Mouse (Mus musculus) lung, embryonic 16.5 days (tissue): ENCODE measurements at regions not wholly inside any gene's neighbourhood (a gene's known extent, or its start where the extent isn't known, plus 50 kb on each side); places are given as distances from the start of the nearest gene placed in this dataset.

Source experiments
- ATAC-seq: fragments of 200-750 bp; cut with Nextera tagmentation; 2 replicates; pipeline ENCODE4 v1.8.0; 2017; ENCODE audit warnings: low read depth, mild to moderate bottlenecking, moderate library complexity
- H3K27ac ChIP-seq: fragments of 300-500 bp; sonication (generic); 2 replicates; pipeline ENCODE4 v1.5.1; 2014; ENCODE audit warnings: mild to moderate bottlenecking, control low read depth, low read length
- H3K27me3 ChIP-seq: fragments of 300-500 bp; sonication (generic); 2 replicates; pipeline ENCODE4 v1.6.1; 2014; ENCODE audit warnings: low read depth, low read length, mixed read lengths; ENCODE audit not compliant: control insufficient read depth, insufficient read depth
- H3K36me3 ChIP-seq: fragments of 300-500 bp; sonication (generic); 2 replicates; pipeline ENCODE4 v1.6.1; 2014; ENCODE audit warnings: low read length; ENCODE audit not compliant: control insufficient read depth, insufficient read depth
- H3K4me1 ChIP-seq: fragments of 300-500 bp; sonication (generic); replicated peaks from 2 replicates; pipeline ENCODE4 v1.6.1; 2014; ENCODE audit warnings: low read length, mixed read lengths; ENCODE audit not compliant: control insufficient read depth, insufficient read depth
- H3K4me2 ChIP-seq: fragments of 300-500 bp; sonication (generic); 2 replicates; pipeline ENCODE4 v1.6.1; 2014; ENCODE audit warnings: low read depth, low read length, control low read depth
- H3K4me3 ChIP-seq: fragments of 300-500 bp; sonication (generic); 2 replicates; pipeline ENCODE4 v1.5.1; 2014; ENCODE audit warnings: mild to moderate bottlenecking, low read length, control low read depth
- H3K9ac ChIP-seq: fragments of 300-500 bp; sonication (generic); 2 replicates; pipeline ENCODE4 v1.6.1; 2014; ENCODE audit warnings: low read length, control low read depth
- H3K9me3 ChIP-seq: fragments of 300-500 bp; sonication (generic); 2 replicates; pipeline ENCODE4 v1.6.1; 2016; ENCODE audit warnings: low read length; ENCODE audit not compliant: control insufficient read depth
- WGBS: fragments of 180-500 bp; shearing (Covaris S2); extraction: QIAGEN DNeasy Blood & Tissue Kit; methylation state at CpG from one replicate; pipeline ENCODE4 v1.1.7; 2014; 5-methylcytosine and 5-hydroxymethylcytosine counted together

DNA sequence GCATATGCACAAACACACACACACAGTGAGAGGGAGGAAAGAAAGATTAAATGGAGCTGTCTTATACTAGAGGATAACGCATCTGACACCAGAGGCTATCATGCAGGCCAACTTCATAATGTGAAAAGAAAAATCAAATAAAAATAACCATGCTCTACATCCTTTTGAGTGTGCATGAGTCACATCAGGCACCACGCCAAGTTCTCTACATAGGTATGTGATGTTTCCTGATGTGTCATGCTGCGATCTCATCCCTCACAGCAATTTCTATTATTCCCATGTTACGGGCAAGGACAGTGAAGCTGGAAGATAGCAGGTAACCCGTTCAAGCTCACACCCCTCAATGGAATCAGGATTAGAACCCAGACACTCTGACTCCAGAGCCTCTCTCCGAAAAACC, 346.4 kb upstream of the Rgma start:
- 75% methylated on average over 6 of the region's 6 CpGs for whole genome bisulfite sequencing
- H3K27me3 ChIP-seq: no peaks in the 10 kb centered on the region
- H3K9ac ChIP-seq: no peak overlapping the region
- no peaks in the 10 kb centered on the region for H3K36me3 ChIP-seq
- no peaks in the 10 kb centered on the region for H3K9me3 ChIP-seq
- no peak overlapping the region for H3K4me3 ChIP-seq
- no peak overlapping the region for H3K4me2 ChIP-seq
- ATAC-seq: no peak
- H3K27ac ChIP-seq: no peak overlapping the region
- peaks cover 6% of the 10 kb centered on the region; the same call in 1 of the 2 replicates for H3K4me1 ChIP-seq

DNA sequence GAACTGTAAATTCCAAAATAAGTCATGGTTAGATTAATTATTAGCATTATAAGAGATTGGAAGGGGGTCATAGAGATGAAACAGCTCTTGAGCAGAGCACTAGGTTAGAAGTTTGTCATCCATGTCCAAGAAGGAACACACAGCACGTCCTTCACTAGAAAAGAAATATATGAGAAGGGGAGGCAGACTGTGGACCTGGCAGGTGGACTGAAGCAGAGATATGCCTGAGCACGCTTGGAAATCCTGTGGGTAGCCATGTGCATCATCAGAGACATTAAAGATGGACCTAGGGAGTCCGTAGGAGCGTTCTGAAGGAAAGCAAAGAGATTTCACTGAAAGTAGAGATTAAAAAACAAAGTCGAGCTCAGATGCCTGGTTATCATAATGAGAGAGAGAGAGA, 343.9 kb upstream of the Rgma start:
- H3K4me1 ChIP-seq: peaks cover 6% of the 10 kb centered on the region; the same call in 1 of the 2 replicates
- WGBS: 78% methylated on average over 5 of the region's 5 CpGs
- H3K9me3 ChIP-seq: no peaks in the 10 kb centered on the region
- H3K4me3 ChIP-seq: no peak overlapping the region
- no peak overlapping the region for H3K9ac ChIP-seq
- no peak overlapping the region for H3K4me2 ChIP-seq
- no peaks in the 10 kb centered on the region for H3K36me3 ChIP-seq
- no peaks in the 10 kb centered on the region for H3K27me3 ChIP-seq
- H3K27ac ChIP-seq: no peak overlapping the region
- no peak for ATAC-seq

DNA sequence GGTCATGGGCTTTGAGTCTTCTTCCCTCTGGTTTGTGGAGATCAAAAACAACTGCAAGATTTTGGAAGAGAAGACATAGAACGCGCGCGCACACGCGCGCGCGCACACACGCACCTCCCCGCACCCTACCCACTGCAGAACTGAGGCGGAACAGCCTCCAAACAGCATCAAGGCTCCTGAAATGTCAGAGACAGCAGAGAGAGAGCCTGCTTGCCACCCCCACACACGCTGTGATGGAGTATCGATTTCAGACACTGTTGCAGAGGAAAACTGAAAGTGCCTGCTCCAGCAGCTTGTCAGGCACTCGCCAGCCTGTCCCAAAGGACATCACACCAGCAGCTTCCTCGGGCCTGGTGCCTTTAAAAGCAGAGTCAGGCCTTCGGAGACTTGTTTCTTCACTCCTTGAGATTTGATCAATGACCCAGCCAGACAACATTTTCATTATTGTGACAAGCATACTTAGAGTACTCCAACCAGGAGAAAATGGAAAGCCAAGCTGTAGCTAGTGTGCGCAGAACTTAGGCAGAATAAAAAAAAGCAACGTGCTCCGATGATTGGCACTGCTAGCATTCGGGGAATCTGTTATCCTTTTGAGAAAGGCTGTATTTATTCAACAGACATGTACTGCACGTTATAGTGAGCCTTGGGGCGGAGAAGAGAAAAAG, 342.9 kb upstream of the Rgma start:
- no peak overlapping the region for H3K4me3 ChIP-seq
- H3K4me1 ChIP-seq: peaks cover 13% of the 10 kb centered on the region
- peak overlapping the region; percentile 13; the same call in 1 of the 2 replicates for H3K4me2 ChIP-seq
- H3K36me3 ChIP-seq: no peaks in the 10 kb centered on the region
- no peaks in the 10 kb centered on the region for H3K9me3 ChIP-seq
- WGBS: 61% methylated on average over 23 of the region's 23 CpGs
- no peak overlapping the region for H3K27ac ChIP-seq
- H3K27me3 ChIP-seq: no peaks in the 10 kb centered on the region
- H3K9ac ChIP-seq: no peak overlapping the region; the same call in 1 of the 2 replicates
- ATAC-seq: no peak

DNA sequence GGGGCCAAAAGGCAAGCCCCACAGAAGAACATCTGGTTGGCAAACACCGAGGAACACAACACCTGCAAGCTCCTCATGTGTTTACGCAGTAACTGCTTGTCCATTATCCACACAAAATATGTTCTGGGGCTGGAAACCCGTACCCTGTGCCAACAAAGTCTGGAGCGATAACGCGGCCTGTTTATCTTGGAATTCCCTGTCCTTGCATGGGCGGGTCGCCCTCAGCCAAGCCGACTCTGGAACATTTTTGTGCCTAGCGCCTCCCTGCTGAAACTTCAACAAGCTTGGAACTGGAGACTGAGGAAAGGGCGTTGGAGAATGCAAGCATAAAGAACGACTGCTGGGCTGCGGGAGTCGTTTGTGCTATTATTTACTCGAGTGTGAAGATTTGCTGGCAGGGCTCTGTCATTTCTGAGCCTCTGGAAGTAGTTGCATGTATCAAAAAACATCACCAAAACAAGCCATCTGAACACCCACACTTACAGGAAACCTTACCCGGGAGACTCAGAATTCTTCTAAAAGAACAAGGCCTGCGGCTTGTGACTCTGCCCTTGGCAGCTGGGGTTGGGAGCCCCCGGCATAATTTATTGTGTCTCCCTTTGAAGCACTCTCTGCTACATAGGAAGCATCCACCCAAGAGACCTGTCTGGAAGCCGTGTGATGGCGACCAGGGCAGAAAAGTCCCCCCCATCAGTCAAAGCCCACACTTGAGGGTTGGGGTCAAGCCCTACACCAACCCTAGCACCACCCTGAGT, 338.3 kb upstream of the Rgma start:
- no peak overlapping the region for H3K9ac ChIP-seq
- no peaks in the 10 kb centered on the region for H3K9me3 ChIP-seq
- peaks cover 12% of the 10 kb centered on the region for H3K4me1 ChIP-seq
- H3K27me3 ChIP-seq: no peaks in the 10 kb centered on the region
- H3K4me3 ChIP-seq: no peak overlapping the region
- H3K36me3 ChIP-seq: no peaks in the 10 kb centered on the region
- peak; percentile 80 for ATAC-seq
- 27% methylated on average over 20 of the region's 20 CpGs for WGBS
- H3K4me2 ChIP-seq: peak overlapping the region; percentile 41
- peak overlapping the region; percentile 5; the same call in 1 of the 2 replicates for H3K27ac ChIP-seq

DNA sequence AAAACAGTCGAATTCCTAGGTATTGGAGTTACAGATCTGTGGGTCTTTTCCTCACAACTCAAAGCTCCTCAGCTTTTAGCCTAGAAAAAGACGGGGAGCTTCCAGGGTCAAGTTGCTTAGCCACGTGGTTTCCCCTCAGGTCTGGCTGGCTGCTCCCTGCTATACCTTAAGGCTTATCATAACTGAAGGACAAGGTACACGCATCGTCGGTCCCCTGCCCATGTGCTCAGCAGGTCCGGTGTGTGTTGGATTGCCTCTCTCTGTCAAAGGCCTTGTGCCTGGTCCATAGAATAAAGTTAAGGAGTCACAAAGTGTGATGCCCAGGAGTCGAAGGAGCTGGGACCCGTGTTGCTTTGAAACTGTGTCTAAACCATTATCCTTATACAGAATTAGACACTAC, 337.7 kb upstream of the Rgma start:
- Histone ChIP-seq H3K4me1 (peaks cover 7% of the 10 kb centered on the region), H3K36me3 (no peaks in the 10 kb centered on the region), H3K9me3 (no peaks in the 10 kb centered on the region), H3K27ac (no peak overlapping the region), H3K27me3 (no peaks in the 10 kb centered on the region), H3K9ac (no peak overlapping the region), H3K4me3 (no peak overlapping the region), H3K4me2 (no peak overlapping the region)
- ATAC-seq: no peak
- whole genome bisulfite sequencing: 81% methylated on average over 9 of the region's 9 CpGs

DNA sequence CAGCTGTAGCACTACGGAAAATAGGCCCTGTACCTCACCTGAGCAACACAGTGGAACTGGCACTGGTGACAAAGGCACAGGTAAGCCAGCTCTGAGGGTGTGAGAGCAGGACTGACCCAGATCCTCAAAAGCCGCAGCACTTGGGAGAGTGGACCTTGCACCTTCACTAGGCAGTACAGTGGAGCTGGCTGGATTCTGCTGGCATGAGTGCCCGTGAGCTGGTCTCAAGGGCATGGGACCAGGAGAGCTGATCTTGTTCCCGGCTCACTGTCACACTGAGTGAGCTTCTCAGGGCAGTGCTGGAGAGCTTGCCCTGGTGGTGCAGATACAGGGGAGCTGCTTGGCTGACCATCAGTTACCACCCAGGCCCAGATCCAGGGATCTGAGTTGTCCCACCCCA, 335.4 kb upstream of the Rgma start:
- H3K9ac ChIP-seq: no peak overlapping the region
- no peaks in the 10 kb centered on the region for H3K27me3 ChIP-seq
- no peak overlapping the region for H3K27ac ChIP-seq
- ATAC-seq: no peak
- no peaks in the 10 kb centered on the region for H3K9me3 ChIP-seq
- H3K4me2 ChIP-seq: no peak overlapping the region
- no peaks in the 10 kb centered on the region for H3K36me3 ChIP-seq
- WGBS: 87% methylated on average over 4 of the region's 4 CpGs
- H3K4me3 ChIP-seq: no peak overlapping the region
- peaks cover 7% of the 10 kb centered on the region for H3K4me1 ChIP-seq

DNA sequence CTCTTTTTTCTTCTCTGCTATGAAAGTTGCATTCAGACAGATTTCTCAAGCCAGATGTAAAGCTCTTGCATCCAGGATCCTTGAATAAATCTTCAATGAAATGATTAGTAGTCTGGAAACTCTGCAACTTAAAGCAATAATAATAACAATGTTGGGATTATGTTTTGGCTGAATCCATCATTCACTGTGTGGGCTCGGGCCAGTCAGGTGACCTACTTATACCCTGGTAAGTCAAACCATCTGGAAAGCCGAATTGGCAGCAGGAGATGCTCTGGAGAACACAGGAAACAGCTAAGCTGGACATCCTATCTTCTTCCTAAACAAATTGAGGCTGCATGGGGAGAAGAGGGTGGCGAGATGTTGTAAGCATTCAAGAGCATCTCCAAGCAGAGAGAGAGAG, 331.0 kb upstream of the Rgma start:
- Histone ChIP-seq H3K27me3 (no peaks in the 10 kb centered on the region), H3K9ac (no peak overlapping the region), H3K4me2 (no peak overlapping the region), H3K9me3 (no peaks in the 10 kb centered on the region), H3K27ac (no peak overlapping the region), H3K4me3 (no peak overlapping the region), H3K36me3 (no peaks in the 10 kb centered on the region), H3K4me1 (no peaks in the 10 kb centered on the region)
- no peak for ATAC-seq
- 58% methylated on average over 3 of the region's 3 CpGs for WGBS

DNA sequence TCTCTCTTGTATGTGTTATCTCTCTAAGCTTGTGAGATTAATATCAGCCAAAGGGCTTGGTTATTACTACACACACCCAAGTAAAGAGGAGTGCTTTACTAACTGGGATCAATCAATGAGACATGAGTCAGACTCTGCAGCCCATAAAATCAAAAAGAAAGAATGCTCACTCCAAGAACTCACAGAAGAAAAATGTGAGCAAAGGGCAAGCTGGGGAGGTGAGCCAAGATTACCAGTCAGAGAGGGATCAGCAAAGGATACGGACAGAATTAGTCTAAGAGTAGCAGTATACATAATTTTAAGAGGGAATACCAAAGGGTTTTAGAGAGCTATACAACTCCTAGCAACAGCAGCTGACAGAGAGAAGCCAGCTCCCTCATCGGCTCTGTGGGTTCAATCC, 319.4 kb upstream of the Rgma start:
- H3K4me2 ChIP-seq: no peak overlapping the region
- no peaks in the 10 kb centered on the region for H3K4me1 ChIP-seq
- H3K27me3 ChIP-seq: no peaks in the 10 kb centered on the region
- no peak overlapping the region for H3K9ac ChIP-seq
- 71% methylated on average over 2 of the region's 2 CpGs for WGBS
- no peaks in the 10 kb centered on the region for H3K9me3 ChIP-seq
- no peak for ATAC-seq
- no peak overlapping the region for H3K27ac ChIP-seq
- H3K4me3 ChIP-seq: no peak overlapping the region
- no peaks in the 10 kb centered on the region for H3K36me3 ChIP-seq

DNA sequence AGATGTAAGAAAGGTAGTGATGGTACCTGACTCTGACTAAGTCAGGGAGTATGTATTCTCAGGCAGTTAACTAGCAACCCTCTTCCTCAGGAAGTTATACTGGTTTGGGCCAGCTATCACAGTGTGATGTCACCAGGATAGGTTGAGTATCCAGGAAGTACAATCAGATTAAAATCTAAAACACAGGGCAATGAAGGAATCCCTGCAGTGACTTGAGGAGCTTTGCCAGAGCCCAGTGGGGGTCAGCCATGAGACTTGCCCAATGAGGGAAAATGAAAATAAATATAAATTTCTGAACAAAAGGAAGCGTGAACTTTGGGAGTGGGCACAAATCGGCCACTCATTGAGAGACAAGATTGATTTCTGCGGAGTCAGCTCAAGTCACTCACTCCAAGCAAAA, 311.8 kb upstream of the Rgma start:
- Histone ChIP-seq H3K36me3 (no peaks in the 10 kb centered on the region), H3K9me3 (no peaks in the 10 kb centered on the region), H3K4me3 (no peak overlapping the region), H3K9ac (no peak overlapping the region), H3K27me3 (no peaks in the 10 kb centered on the region), H3K4me2 (no peak overlapping the region), H3K27ac (no peak overlapping the region), H3K4me1 (no peaks in the 10 kb centered on the region)
- ATAC-seq: no peak
- 81% methylated on average over 3 of the region's 3 CpGs for WGBS
